ENCODE assay signal across 8 mouse cellular contexts in the genomic region with DNA sequence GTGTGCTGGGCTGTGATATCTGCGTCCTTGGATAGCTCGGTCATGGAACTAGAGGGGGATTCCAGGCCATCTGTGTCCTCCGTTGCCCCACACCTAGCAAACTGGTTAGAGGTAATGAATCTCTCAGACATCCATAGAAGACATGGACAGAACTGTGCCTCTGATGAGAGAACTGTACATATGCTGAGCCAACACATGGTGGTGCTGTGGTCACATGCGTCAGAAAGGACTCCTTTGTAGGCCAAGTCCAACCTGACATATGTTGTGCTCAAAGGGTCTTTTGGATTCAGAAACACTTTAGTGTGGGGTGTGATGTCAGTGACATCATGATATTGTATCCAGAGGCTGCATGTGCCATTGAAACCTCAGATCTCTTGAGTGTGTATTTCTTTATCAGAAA. TPM values are rescaled to one million over a fixed set of nuclear protein-coding genes. Genes with fewer than 3 reads are reported as not detected.
DNase-seq lines count a peak whose midpoint lies in the region; ATAC-seq and TF ChIP-seq lines count a peak whose summit lies in the region.

No protein-coding gene starts in this region.

- no peak overlapping the region for H3K4me3 ChIP-seq in forebrain, embryonic 15.5 days
- H3K4me3 ChIP-seq in intestine, embryonic 16.5 days (ENCODE audit: low read length), result no peak overlapping the region
- no peak overlapping the region for H3K4me3 ChIP-seq in midbrain, postnatal 0 days (ENCODE audit: low read depth, low read length)

- H3K4me2 ChIP-seq in forebrain, embryonic 15.5 days (replicated peaks), result no peak overlapping the region
- no peak overlapping the region for H3K4me2 ChIP-seq in intestine, embryonic 16.5 days (ENCODE audit: low read depth, low read length)
- H3K4me2 ChIP-seq in midbrain, postnatal 0 days (ENCODE audit: low read depth, low read length, poor library complexity, severe bottlenecking), result no peak overlapping the region

- no peaks in the 10 kb centered on the region for H3K4me1 ChIP-seq in forebrain, embryonic 15.5 days
- no peaks in the 10 kb centered on the region for H3K4me1 ChIP-seq in intestine, embryonic 16.5 days (ENCODE audit: control insufficient read depth, insufficient read depth, low read length)
- no peaks in the 10 kb centered on the region for H3K4me1 ChIP-seq in midbrain, postnatal 0 days (ENCODE audit: insufficient read depth, low read length)

- peak; percentile 91 for TF ChIP-seq CTCF in midbrain, postnatal 0 days (IDR thresholded peaks at IDR 0.05)

- H3K9me3 ChIP-seq in forebrain, embryonic 15.5 days, result no peaks in the 10 kb centered on the region
- H3K9me3 ChIP-seq in intestine, embryonic 16.5 days (ENCODE audit: control insufficient read depth, low read length), result no peaks in the 10 kb centered on the region
- H3K9me3 ChIP-seq in midbrain, postnatal 0 days (ENCODE audit: low read length), result no peaks in the 10 kb centered on the region

- H3K9ac ChIP-seq in forebrain, embryonic 15.5 days (replicated peaks), result no peak overlapping the region
- no peak overlapping the region for H3K9ac ChIP-seq in intestine, embryonic 16.5 days (ENCODE audit: low read depth, low read length)
- H3K9ac ChIP-seq in midbrain, postnatal 0 days (replicated peaks; ENCODE audit: low read length, poor library complexity, severe bottlenecking), result no peak overlapping the region

- no peak overlapping the region for H3K27ac ChIP-seq in forebrain, embryonic 15.5 days (replicated peaks)
- no peak overlapping the region for H3K27ac ChIP-seq in intestine, embryonic 16.5 days (ENCODE audit: low read length)
- H3K27ac ChIP-seq in midbrain, postnatal 0 days (ENCODE audit: low read depth, low read length), result no peak overlapping the region

- peak; percentile 30 for DNase-seq in layer of hippocampus, adult 11-12 months (ENCODE audit: low spot score)
- DNase-seq in layer of hippocampus, adult 9-10 months (ENCODE audit: low spot score), result no peak
- peak; percentile 83 for DNase-seq in brain, adult 2 months (ENCODE audit: low read depth, low spot score)
- peak; percentile 70 for DNase-seq in liver
- DNase-seq in midbrain, postnatal 0 days (ENCODE audit: low spot score), result peak; percentile 82
- DNase-seq in testis, postnatal 10 days (ENCODE audit: low spot score), result peak; percentile 58

- no peaks in the 10 kb centered on the region for H3K36me3 ChIP-seq in forebrain, embryonic 15.5 days
- H3K36me3 ChIP-seq in intestine, embryonic 16.5 days (ENCODE audit: control insufficient read depth, insufficient read depth, low read length), result no peaks in the 10 kb centered on the region
- H3K36me3 ChIP-seq in midbrain, postnatal 0 days (ENCODE audit: insufficient read depth, low read length), result no peaks in the 10 kb centered on the region; the same call in 1 of the 2 replicates

- ATAC-seq in forebrain, embryonic 15.5 days (replicated peaks), result peak; percentile 93
- ATAC-seq in intestine, embryonic 16.5 days, result peak; percentile 52; the same call in 1 of the 2 replicates
- ATAC-seq in midbrain, postnatal 0 days (ENCODE audit: low FRiP score), result peak; percentile 89

- WGBS in forebrain, embryonic 15.5 days, result 74% methylated on average over 4 of the region's 4 CpGs
- WGBS in intestine, embryonic 16.5 days, result 65% methylated on average over 4 of the region's 4 CpGs
- WGBS in midbrain, postnatal 0 days, result 75% methylated on average over 4 of the region's 4 CpGs

- no peaks in the 10 kb centered on the region for H3K27me3 ChIP-seq in forebrain, embryonic 15.5 days
- no peaks in the 10 kb centered on the region for H3K27me3 ChIP-seq in intestine, embryonic 16.5 days (replicated peaks; ENCODE audit: control insufficient read depth, insufficient read depth, low read length)
- no peaks in the 10 kb centered on the region for H3K27me3 ChIP-seq in midbrain, postnatal 0 days (ENCODE audit: insufficient read depth, low read length)

RNA-seq across cellular contexts. Expression of a gene that starts 19.4 kb away (rescaled TPM):
- 1.7 and 2.7 TPM in 2 replicates for polyA plus RNA-seq in forebrain, embryonic 15.5 days (2015; fragmentation: Nextera tagmentation; extraction: Ambion mirVana)
- polyA plus RNA-seq in intestine, embryonic 16.5 days (2015; fragmentation: Nextera tagmentation; extraction: Ambion mirVana), result 3.6 and 4.0 TPM in 2 replicates
- total RNA-seq in midbrain, postnatal 0 days (2014; rRNA removed), result 1.7 and 3.0 TPM in 2 replicates
- polyA plus RNA-seq in midbrain, postnatal 0 days (2015; fragmentation: Nextera tagmentation; extraction: Ambion mirVana), result 3.6 and 6.4 TPM in 2 replicates
